Mouse (Mus musculus) kidney, adult 11 months (tissue): ENCODE data around the gene Ogt.
A peak's percentile ranks its signal among the peaks of the same experiment; 100 is the strongest.

Experiments used
- DNase-seq: peaks from one replicate; pipeline ENCODE4 v3.0.0; 2022

Gene Ogt

DNA sequence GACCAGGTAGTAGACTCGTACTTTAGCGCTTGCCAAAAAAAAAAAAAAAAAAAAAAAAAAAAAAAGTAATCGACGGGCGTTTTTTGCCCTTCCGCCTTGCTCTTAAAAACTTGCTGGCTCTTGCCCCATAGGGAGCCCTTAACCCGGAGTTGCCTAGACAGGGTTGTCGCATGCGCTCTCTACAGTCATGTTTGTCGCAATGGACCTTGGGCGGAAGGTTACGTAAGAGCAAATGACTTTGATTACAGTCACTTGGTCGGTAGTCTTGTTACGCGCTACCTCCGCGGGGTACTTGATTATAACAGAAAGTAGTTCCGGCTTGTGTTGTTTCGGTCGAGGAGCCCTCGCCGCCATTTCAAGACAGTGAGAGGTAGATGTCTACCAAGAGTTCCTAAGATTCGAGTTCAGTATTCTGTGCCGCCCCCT is at the start of gene Ogt:
TSS of gene Ogt (plus strand) at position 320 of the 426 bp plus-strand sequence.
- peak; percentile 93 for DNase-seq

DNA sequence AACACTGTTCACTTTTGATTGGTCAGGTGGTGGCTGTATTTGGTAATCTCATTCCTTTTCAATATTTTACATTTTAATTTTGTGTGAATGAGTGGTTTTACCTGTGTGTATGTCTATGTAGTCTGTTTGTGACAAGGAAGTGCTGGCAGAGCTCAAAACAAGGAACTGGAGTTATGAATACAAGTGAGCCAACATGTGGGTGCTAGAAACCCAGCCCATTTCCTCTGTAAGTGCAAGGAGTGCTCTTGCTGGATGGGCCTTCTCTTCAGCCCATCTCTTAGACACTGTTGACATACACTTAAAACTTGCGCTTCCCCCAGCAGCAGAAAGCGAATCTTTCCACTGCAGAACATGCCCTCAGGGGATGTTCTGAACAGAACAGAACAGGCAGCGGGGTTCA is 23.7 kb upstream of the Ogt start:
- DNase-seq, result no peak

DNA sequence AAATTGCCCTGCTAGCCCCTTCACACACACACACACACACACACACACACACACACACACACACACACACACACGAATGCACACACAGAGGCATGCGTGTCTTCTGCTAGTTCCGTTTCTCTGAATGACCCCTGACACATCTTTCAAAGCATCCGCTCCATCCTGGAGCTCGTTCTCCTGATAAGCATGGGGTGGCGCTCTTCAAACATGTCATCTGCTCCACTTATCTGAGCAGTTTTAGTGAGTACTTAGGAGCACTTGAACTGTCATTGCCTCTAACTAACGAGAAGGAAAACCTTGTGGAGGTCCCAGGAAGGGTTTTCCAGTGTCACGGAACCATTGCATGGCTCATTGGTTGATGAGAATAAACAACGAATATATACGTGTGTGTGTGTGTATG is 22.0 kb upstream of the Ogt start:
- no peak for DNase-seq

DNA sequence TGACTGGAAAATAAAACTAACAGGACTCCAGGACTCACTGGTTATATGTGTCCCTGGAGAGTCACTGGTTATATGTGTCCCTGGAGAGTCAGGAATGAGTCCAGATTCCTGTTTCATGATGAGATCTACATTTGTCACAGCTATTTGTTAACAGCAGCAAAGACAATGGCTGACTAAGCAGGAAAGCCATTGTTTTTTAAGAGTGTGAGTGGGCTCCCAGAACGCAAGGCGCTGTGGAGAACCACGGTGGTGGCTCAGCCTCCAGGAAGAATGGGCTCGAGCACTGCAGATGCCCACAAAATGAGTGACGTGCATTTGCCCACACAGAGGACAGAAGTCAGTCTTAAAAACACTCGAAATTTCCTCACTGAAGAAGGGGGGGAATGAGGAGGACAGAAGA is 19.5 kb upstream of the Ogt start:
- no peak for DNase-seq

DNA sequence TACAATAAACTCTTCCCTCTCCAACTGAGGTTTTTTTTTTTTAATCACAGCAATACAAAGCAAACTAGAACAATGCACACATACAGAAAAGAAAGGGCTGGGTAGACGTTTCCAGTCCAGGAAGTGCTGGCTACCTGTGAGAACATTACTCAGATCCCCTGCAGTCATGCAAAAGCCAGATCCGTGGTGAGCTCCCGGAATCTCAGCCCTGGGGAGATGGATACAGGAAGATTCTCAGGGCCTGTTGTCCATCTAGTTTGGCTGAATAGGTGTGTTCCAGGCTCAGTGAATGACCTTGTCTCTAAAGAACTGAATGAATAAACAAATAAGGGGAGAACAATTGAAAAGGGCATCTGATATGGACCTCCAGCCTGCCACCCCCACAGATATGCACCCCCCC is 17.3 kb upstream of the Ogt start:
- DNase-seq, result no peak

DNA sequence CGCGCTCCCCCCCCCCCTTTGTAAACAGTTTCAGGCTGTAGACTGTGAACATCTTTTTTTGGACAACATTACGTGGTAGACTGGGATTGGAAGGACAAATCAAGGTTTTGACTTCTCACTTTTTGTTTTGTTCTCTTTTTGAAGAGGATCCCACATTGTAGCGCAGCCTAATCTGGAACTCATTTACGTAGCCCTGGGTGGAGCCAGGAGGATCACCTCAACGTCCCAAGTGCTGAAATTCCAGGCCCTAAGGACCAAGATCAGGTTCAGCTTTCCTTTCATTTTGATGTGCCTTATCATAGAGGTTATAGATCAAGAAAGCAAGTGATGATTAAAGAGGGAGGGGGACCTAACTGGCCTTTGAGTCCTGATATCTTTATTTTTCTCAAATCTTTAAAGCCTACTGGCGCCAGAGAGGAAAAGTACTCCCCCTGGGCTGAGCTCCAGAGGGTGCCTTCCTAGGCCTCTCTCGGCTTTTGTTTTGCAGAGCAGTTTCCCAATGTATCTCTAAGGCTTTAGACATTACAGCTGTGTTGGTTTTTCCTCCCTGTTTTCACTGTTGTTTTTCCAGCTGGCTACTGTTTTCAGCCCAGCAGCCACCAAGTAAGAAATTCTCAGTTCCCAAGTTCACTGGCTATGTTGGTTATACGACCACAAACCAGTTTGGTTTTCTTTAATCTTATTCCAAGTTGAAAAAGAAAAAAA is 2.9 kb upstream of the Ogt start:
- no peak for DNase-seq

DNA sequence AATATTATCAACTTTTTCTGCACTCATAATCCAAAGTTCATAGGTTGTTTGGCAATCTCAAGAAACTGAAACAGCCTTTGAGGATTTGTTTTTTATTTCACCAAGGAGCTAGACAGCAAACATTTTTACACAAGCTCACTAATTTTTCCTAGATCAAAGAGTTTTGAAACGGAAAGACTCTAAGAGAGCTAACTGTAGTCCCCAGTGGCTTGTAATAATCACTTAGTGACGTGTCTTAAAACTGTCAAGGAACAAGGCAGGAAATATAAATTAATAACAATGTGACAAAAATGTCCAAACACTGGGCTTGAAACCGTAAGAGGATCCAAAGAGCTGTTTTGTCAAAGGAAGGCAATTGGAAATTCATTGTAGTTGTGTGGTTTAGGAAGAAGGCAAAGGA is 1.0 kb upstream of the Ogt start:
- no peak for DNase-seq

DNA sequence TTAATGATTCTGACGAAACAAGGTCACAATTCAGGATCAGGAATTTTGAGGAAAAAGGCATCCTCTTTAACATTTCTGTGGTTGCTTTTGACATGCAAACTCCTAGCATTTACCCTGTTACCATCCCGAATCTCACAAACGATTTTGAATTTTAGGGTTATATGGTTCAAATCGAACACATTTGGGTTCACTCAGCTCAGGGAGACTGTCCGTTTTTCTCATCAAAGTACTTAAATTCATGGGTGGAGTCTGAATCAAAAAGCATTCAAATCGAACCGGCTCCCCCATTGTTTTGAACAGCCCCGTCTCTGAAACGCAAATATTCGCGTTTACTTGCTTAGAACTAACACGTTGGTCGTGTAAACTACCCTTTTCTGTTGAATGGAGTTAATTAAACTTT is 554 bp upstream of the Ogt start:
- no peak for DNase-seq

DNA sequence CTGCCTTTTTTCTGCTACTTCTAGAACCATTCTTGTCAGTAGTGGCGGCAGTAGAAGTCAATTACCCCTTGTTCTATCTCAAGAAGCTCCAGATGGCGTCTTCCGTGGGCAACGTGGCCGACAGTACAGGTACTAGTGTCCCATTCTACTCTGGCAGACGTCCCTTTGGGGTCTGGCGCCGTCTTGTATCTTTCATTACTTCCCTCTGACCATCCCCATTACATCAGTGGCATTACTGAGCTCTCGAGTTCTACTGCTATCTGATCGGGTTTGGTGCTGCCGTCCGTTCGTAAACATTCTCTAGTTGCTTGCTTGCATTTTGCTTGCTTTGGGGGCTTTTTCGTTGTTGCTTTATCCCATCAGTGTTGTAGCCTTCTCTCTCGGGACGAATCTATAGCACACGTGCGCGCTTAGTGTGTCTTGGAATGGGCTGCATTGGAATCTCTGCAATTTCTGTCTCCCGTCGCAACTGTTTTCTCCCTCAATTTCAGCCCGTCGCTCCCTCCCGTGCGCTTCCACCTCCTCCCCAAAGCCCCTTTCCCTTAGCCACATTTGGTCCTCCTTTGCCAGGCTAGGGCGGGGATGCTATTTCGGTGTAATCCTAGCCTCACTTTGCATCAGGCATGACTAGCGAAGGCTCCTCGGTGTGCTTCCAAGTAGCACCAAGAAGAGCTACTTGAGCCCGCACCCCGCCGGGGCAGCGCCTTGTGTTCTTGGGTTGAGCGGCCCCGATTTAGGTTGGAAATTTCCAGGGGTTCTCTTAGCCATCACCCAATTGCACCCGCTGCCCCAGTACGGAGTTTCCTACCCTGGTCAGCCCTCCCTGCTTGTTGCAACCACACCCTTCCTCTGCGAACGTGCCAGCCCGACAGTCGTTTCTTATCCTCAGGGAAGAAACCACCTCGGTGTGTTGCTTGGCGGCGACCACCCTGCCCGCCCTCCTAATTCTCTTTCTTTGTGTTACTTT is 617 bp downstream of the Ogt start:
- DNase-seq, result peak; percentile 26

DNA sequence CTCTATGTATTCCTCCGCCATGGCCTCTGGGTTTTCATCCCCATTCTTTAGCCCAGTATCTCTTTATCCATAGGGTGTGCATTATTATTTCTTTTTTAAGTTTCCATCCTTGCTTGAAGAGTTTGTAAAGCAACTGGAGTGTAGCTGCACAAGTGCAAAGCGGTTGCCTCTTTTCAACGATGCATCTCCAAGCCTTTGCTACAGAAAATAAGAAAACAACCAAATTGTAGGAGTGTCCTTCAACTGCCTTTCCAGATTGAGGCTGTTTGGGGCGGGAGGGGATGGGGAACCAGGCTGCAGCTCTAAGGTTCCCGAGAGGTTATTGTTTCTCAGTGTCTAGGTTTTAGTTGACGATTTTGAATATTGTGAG is 1.3 kb downstream of the Ogt start:
- no peak for DNase-seq

DNA sequence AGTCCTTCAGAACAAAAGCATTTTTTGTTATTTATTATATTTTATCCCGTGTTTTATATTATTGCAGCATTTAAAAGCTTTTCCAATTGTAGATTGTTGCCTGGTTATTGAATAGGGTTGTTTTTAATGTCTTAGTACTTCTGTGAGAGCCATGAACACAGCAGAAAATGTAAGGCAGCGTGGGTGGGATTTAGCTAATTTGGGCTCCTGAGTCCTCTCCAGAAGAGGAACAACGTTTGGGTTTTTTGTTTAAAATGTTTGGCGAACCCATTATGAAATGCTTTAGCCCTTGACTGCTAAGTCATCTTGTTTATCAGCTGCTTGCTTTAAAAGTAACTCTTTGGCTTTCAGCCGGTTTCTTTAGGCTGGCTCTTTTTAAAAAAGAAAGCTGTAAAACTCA is 2.2 kb downstream of the Ogt start:
- DNase-seq, result no peak

DNA sequence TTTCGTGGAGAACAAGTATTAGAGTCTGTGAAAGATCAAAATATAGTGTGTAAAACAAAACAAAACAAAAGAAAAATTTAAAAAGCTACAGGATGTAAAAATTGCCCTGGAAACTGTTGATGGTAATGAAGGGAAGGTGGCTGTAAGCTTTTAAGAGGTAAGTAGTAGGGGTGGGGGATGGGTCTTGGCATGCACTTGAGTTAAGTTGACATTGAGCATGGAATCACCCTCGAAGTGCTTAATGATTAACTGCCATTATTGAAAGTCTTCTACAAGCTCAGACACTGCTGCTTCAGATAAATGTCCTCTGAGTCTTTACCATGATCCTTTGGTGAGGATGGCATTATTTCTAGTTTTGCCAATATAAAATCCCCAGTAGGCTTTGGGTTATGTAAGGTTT is 5.4 kb downstream of the Ogt start:
- peak; percentile 45 for DNase-seq

DNA sequence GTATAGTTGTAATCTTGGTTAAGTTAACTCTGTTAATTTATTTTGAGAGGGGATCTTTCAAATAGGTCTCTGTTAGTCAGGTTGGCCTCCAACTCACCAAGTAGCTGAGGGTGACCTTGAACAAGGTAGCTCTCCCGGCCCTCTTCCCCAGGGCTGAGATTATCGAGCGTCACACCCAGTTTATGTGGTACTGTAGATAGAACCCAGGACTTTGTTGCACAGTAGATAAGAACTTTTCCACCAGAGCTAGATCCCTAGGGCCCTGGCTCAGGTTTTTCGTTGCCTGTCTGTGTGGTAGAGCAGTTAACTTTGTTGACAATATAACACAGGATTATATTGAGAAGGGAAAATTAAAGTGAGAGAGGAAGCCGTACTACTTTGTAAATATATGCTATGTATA is 6.8 kb downstream of the Ogt start:
- DNase-seq, result no peak

DNA sequence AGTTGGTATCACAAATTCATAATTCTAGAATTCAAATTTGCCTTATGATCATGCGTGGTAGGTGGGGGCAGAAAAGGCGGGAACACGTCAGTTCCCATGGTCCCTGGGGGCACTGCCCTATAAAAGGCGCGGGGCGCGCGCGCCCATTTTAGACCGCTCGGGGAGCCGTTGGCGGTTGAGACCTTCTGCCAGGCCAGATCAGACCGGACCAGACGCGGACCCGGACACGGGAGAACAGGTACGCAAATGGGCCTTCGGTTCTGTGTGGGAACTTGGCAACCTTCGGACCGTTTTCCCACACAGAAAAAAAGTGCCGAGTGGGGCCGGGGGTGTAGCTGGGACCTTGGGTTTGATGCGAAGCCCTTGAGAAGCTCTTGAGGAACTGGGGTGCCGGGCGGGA is 55.8 kb downstream of the Ogt start:
- DNase-seq, result no peak

DNA sequence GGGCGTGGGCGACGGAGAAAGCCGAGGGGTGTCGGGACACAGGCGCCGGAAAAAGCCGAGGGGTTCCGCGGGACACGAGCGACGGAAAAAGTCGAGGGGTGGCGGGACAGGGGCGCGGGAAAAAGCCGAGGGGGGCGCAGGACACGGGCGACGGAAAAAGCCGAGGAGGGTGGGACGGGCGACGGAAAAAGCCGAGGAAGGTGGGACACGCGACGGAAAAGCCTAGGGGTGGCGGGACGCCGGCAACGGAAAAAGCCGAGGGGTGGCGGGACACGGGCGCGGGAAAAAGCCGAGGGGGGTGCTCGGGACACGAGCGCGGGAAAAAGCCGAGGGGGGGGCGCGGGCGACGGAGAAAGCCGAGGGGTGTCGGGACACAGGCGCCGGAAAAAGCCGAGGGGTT is 57.7 kb downstream of the Ogt start:
- no peak for DNase-seq

DNA sequence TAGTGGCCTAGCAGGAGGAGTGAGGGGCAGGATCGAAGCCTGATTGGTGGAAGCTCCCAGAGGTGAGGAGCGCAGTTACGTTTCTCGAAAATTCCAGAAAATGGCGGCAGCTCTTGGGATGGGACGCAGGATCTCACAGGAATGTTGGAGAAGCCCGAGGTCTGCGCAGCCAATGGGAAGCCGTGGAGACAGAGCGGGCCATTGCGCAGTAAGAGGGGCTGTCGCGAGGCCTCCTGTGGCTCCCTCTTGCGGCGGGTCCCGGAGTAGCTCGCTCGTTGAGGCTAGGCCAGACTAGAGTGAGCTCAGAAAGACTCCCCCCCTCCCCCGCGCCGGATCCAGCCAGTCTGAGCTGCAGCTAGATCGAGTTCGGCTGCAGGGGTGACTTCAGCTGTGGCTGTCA is 58.4 kb downstream of the Ogt start:
- no peak for DNase-seq

DNA sequence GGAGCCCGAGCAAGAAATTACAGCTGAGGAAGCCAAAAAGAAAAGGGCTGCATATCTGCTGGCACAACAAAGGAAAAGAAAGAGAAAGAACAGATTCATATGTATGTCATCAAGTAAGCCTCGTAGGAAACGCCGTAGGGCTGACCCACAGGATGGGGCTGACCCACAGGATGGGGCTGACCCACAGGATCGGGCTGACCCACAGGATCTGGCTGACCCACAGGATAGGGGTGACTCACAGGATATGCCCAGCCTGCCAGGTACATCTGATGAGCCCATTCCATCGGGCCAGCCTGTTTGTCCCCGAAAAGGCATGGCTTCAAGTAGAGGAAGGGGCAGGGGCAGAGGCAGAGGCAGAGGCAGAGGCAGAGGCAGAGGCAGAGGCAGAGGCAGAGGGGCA is 65.3 kb downstream of the Ogt start:
- no peak for DNase-seq

DNA sequence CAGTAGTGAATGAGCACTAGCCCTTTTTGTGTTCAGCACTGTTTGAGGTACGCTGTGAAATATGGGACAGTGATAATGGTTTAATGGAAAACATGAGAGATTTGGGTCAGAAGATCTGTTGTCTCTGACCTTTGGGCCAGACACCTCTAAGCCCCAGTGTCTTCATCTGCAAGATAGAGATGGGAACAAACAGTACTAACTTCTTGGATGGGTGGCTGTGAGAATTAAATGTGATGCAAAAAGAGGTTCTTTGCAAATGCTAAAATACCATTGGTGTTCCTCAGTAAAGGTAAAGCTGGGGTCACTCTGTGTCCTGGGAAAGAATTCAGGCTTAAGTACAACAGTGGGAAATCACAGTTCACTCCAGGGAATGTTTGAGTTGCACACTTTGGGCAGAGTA is 80.5 kb downstream of the Ogt start:
- DNase-seq, result no peak

DNA sequence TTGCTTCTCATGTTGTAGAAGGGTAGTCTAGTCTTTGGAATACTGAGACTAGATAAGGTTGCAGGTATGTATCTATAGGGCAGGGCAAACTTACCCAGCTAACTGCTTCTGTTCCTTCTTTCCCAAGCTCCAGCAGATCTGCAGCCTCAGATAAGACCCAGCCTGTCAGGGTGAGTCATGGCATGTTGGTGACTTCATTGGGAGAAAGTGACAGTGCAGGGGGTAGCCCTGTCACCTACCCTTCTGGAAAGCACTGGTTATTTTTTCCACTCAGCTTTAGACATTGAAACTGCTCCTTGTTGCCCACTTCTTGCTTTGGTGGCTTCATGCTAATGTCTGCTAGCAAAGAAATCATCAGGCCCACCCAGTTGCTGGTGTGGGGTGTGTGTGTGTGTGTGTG is 90.2 kb downstream of the Ogt start:
- DNase-seq, result no peak

DNA sequence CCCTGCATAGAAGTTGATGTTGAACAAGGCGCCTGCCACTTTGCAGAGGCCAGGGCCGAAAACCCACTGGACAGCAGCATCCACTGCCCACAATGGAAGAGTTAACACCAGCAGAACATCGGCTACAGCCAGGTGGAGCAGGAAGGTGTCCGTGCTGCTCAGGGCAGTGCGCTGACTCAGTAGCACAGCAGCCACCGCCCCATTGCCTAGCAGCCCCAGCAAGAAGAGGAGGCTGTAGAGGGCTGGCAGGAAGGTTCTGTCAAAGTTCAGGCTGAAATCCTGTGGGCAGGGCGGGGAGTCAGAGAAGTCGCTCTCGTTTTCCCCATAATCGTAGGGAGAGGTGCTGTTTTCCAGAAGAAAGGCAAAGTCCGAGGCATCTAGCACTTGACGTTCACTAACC is 92.8 kb downstream of the Ogt start:
- no peak for DNase-seq

DNA sequence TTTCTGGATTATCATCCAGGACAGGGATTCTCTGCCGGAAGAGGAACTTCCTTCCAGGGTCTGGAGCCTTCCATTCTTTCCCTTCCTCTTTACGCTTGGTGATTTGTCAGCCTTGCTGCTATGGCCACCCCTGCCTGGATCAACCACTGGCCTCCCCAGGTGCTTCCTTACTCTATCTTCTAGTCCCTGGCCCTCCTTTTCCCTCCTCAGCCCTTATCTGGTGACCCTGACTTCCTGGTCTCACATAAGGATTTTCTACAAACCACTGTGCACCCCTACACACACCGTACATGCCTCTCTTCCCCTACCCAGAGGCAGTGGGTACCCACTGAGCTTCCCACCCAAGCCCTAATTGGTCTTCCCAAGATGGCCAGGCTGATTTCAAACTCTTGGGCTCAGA is 93.4 kb downstream of the Ogt start:
- DNase-seq, result no peak

DNA sequence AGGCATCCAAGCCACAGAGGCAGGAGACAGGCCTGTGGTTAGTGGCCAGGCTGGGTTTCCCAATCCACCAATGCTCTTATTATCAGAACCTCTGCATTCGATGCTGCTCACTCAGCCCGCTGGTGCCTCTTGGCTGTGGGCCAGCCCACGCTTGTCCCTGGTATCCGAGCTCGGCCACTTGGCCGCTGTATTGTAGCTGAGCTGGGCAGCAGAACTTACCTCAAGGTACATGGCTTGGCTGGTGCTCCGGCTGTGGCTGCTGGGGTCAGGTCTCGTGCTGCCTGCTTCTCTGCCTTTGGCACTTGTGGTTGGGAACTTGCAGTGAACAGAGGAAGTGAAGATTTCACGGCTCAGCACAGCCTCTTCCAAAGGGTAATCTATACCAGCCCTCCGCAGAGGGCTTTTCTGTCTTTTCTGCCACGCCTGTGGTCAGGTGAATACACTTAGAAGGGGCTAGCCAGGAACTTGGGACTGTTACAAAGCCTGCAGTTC is 94.0 kb downstream of the Ogt start, which contains the start of gene Cxcr3:
TSS of gene Cxcr3 (minus strand) at position 442 of the 492 bp plus-strand sequence.
- peak; percentile 20 for DNase-seq
